Mouse (Mus musculus): Measurements from ENCODE around the gene Med13l.

DNA sequence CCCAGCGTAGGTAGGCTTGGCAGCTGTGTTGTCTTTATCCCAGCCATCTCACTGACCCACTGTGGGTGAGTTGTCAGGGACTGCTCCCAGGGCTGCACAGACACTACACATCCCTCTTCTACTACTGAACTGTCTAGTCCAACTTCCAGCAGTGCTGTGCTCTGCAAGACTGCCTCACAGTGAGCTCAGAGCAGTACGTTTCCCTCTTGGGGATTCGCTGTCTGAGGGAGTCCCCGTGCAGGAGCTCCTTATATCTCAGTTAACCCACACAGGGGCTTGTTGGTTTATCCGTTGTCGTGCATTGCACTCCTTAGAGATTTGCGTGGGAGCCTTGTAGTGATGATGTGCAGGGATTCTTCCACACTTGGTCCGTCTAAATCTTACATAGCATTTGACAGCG lies 144.5 kb downstream of the Med13l start:
- no peak for TF ChIP-seq CTCF (IDR thresholded peaks at IDR 0.05; ENCODE audit: borderline replicate concordance, control insufficient read depth, extremely low read depth, insufficient read depth, low read length, poor library complexity)
- no peak for TF ChIP-seq POLR2A (IDR thresholded peaks at IDR 0.05; ENCODE audit: control insufficient read depth, extremely low read depth, insufficient read depth, low read length, poor library complexity)
